Mouse (Mus musculus) olfactory bulb, adult 2 months (tissue): ENCODE measurements at regions not wholly inside any gene's neighbourhood (a gene's known extent, or its start where the extent isn't known, plus 50 kb on each side); places are given as distances from the start of the nearest gene placed in this dataset.

Experiments used
- CTCF ChIP-seq: fragments of 200-500 bp; IDR thresholded peaks from 2 replicates; pipeline ENCODE4 v1.5.1; 2012; ENCODE audit warnings: low read depth, mild to moderate bottlenecking, low read length, moderate library complexity; ENCODE audit not compliant: insufficient read depth
- POLR2A ChIP-seq: fragments of 200-500 bp; IDR thresholded peaks from 2 replicates; pipeline ENCODE4 v1.6.1; 2012; ENCODE audit warnings: mild to moderate bottlenecking, low read depth, low read length, moderate library complexity; ENCODE audit not compliant: insufficient read depth

DNA sequence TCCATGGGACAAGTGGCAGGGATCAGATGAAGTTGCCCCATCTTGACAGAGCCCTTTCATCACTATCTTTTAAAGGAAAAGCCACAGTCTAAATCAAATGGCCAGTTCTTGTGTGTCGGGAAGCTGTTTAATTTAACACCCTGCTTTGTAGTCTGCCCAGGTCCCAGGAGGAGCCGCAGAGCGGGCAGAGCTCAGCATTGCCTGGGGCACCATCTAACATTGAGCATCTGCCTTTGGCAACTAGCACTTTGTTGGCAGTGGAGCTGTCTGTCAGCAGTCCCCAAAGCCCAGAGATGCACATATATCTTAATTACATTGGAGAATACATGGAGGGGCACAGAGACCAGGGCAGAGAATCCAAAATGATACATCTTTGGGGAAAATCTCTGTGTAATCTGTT lies 208.4 kb downstream of the Stk31 start:
- TF ChIP-seq CTCF (no peak), POLR2A (no peak)
